27 mouse cellular contexts compared by ENCODE assay signal in the genomic region with DNA sequence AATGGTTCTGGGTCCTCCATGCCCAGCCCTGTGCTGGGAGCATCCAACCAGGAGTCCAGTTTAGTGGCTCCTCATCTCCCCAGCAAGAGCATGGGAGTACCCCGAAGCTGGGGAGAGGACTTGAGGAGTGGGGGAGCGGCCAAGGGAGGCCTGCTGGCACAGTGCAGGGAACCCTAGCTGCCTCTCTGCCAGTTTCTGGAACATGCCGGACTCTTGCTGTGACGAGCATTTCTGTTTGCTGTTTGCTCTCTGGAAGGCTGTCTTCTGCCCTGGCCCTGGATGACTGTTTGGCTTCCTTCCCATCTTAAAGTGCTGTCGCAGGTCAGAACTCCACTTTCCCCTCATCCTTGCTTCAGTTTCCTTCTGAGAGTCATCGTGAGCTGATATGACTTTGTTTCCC. TPM values are rescaled to one million over a fixed set of nuclear protein-coding genes. Genes with fewer than 3 reads are reported as not detected.
A peak's percentile ranks its signal among the peaks of the same experiment; 100 is the strongest.
DNase-seq lines count a peak whose midpoint lies in the region; ATAC-seq and TF ChIP-seq lines count a peak whose summit lies in the region.
"Had no signal": no experiment of that assay in that cellular context is flagged by ENCODE, and none has a peak within 500 bp of the region (broad histone marks: within the 10 kb centered on the region; RNA-seq: fewer than 3 reads in every experiment).

No protein-coding gene starts in this region.

- DNase-seq in cerebellum, adult 18-20 months, result peak; percentile 17 to 32
- DNase-seq in cerebellum, postnatal 4 days (ENCODE audit: low spot score in 2 of 2), result no peak
- peak; percentile 26 for DNase-seq in hindbrain, postnatal 0 days (ENCODE audit: low spot score)
- peak; percentile 32 for DNase-seq in left cerebral cortex, postnatal 4 days
- no peak for DNase-seq in left cerebral cortex, postnatal 36 days (ENCODE audit: low spot score in 2 of 2)
- peak; percentile 36 to 47 for DNase-seq in cerebellum, postnatal 25 days
- no peak for DNase-seq in kidney, postnatal 4 days
- DNase-seq: adrenal gland, adult 8-10 months; gastrocnemius, postnatal 25 days; heart, adult 11 months; kidney, adult 8-10 months; liver, postnatal 0 days; lung, postnatal 36 days had no signal

- peaks cover 6% of the 10 kb centered on the region; the same call in 1 of the 2 replicates for H3K4me1 ChIP-seq in hindbrain, postnatal 0 days (ENCODE audit: insufficient read depth, low read length)
- H3K4me1 ChIP-seq in hindbrain, embryonic 12.5 days, result no peaks in the 10 kb centered on the region
- H3K4me1 ChIP-seq: forebrain, embryonic 13.5 days; heart, embryonic 15.5 days; liver, embryonic 12.5 days had no signal

- no peak for ATAC-seq in hindbrain, postnatal 0 days
- ATAC-seq in hindbrain, embryonic 12.5 days (ENCODE audit: low FRiP score), result no peak
- ATAC-seq: forebrain, embryonic 13.5 days; intestine, embryonic 16.5 days; liver, embryonic 12.5 days; liver, postnatal 0 days had no signal

- TF ChIP-seq CTCF in hindbrain, postnatal 0 days (IDR thresholded peaks at IDR 0.05; ENCODE audit: low read depth), result no peak

- no peaks in the 10 kb centered on the region for H3K27me3 ChIP-seq in hindbrain, postnatal 0 days (ENCODE audit: insufficient read depth, low read length)
- H3K27me3 ChIP-seq in hindbrain, embryonic 12.5 days, result peaks cover 20% of the 10 kb centered on the region

- H3K36me3 ChIP-seq in hindbrain, postnatal 0 days (ENCODE audit: insufficient read depth, low read length), result no peaks in the 10 kb centered on the region
- H3K36me3 ChIP-seq in hindbrain, embryonic 12.5 days, result no peaks in the 10 kb centered on the region
- H3K36me3 ChIP-seq: G1E; heart, embryonic 10.5 days; heart, embryonic 15.5 days; liver, embryonic 12.5 days had no signal

- 53% methylated on average over 6 of the region's 6 CpGs for WGBS in hindbrain, postnatal 0 days
- WGBS in hindbrain, embryonic 12.5 days, result 89% methylated on average over 6 of the region's 6 CpGs

- intact Hi-C loops in left cerebral cortex, postnatal 4 days (cut with DNase I), result no loop called here
- intact Hi-C loops in left cerebral cortex, postnatal 36 days (cut with DNase I), result no loop called here

- H3K4me3 ChIP-seq in hindbrain, postnatal 0 days (ENCODE audit: low read length), result no peak overlapping the region
- no peak overlapping the region for H3K4me3 ChIP-seq in hindbrain, embryonic 12.5 days
- H3K4me3 ChIP-seq: forebrain, embryonic 13.5 days; heart, embryonic 10.5 days; heart, embryonic 15.5 days; liver, embryonic 12.5 days had no signal

- no peaks in the 10 kb centered on the region for H3K9me3 ChIP-seq in hindbrain, postnatal 0 days (ENCODE audit: low read length)
- H3K9me3 ChIP-seq in hindbrain, embryonic 12.5 days (replicated peaks), result no peaks in the 10 kb centered on the region
- H3K9me3 ChIP-seq: forebrain, embryonic 13.5 days; heart, embryonic 10.5 days; heart, embryonic 15.5 days; liver, embryonic 12.5 days had no signal

- no peak overlapping the region for H3K9ac ChIP-seq in hindbrain, postnatal 0 days (replicated peaks; ENCODE audit: low read length)
- no peak overlapping the region for H3K9ac ChIP-seq in hindbrain, embryonic 12.5 days
- H3K9ac ChIP-seq: forebrain, embryonic 13.5 days; heart, embryonic 15.5 days; liver, embryonic 12.5 days; liver, postnatal 0 days had no signal

- H3K27ac ChIP-seq in hindbrain, postnatal 0 days, result no peak overlapping the region
- H3K27ac ChIP-seq in hindbrain, embryonic 12.5 days, result no peak overlapping the region
- H3K27ac ChIP-seq: forebrain, embryonic 13.5 days; heart, embryonic 10.5 days; heart, embryonic 15.5 days; kidney, postnatal 0 days; liver, embryonic 12.5 days had no signal

- no peak overlapping the region for H3K4me2 ChIP-seq in hindbrain, postnatal 0 days (ENCODE audit: low read depth, low read length)
- H3K4me2 ChIP-seq in hindbrain, embryonic 12.5 days (replicated peaks), result no peak overlapping the region
- H3K4me2 ChIP-seq: forebrain, embryonic 13.5 days; heart, embryonic 15.5 days; liver, embryonic 12.5 days; midbrain, embryonic 11.5 days had no signal

RNA-seq across cellular contexts. Expression of a gene that starts 46.9 kb away (rescaled TPM):
- total RNA-seq in hindbrain, postnatal 0 days (2014; rRNA removed), result 9.8 and 14.0 TPM in 2 replicates
- 8.7 and 9.2 TPM in 2 replicates for polyA plus RNA-seq in hindbrain, postnatal 0 days (2015; fragmentation: Nextera tagmentation; extraction: Ambion mirVana)
- polyA plus RNA-seq in hindbrain, embryonic 12.5 days (2016; fragmentation: Nextera tagmentation; extraction: Ambion mirVana), result 8.6 and 9.6 TPM in 2 replicates
- 10 to 100 TPM; 16.3 to 25.7 TPM for total RNA-seq in left cerebral cortex, postnatal 4 days (2021)
- total RNA-seq in left cerebral cortex, postnatal 36 days (2021), result 100 to 1,000 TPM; 123 to 148 TPM

RNA-seq across cellular contexts. Expression of a gene that starts 49.3 kb away (rescaled TPM):
- 17.4 and 20.0 TPM in 2 replicates for total RNA-seq in hindbrain, postnatal 0 days (2014; rRNA removed)
- 1.5 and 1.7 TPM in 2 replicates for polyA plus RNA-seq in hindbrain, postnatal 0 days (2015; fragmentation: Nextera tagmentation; extraction: Ambion mirVana)
- 0.36 and 0.52 TPM in 2 replicates for polyA plus RNA-seq in hindbrain, embryonic 12.5 days (2016; fragmentation: Nextera tagmentation; extraction: Ambion mirVana)
- 10 to 100 TPM; 33.2 to 36.8 TPM for total RNA-seq in left cerebral cortex, postnatal 4 days (2021)
- 10 to 100 TPM; 25.8 to 54.0 TPM for total RNA-seq in left cerebral cortex, postnatal 36 days (2021)
- total RNA-seq: gastrocnemius, adult 18-20 months; gastrocnemius, postnatal 25 days; heart, postnatal 25 days; megakaryocyte, adult 5-6 weeks had no signal
- polyA plus RNA-seq: embryonic facial prominence, embryonic 11.5 days; G1E; heart, embryonic 10.5 days; heart, embryonic 15.5 days; kidney, postnatal 0 days; liver, embryonic 12.5 days; liver, postnatal 0 days; lung, embryonic 16.5 days had no signal

Comparison
In these comparisons a context has a peak if more than half of its experiments do, and no peak if none do; other contexts are left out.
1. DNase-seq: peak in cerebellum, adult 18-20 months (2 of 2), hindbrain, postnatal 0 days (single experiment), left cerebral cortex, postnatal 4 days (single experiment) and cerebellum, postnatal 25 days (2 of 2); none in cerebellum, postnatal 4 days (0 of 2), left cerebral cortex, postnatal 36 days (0 of 2) and kidney, postnatal 4 days (0 of 2).